Mouse (Mus musculus) B cell, adult 2 months (primary cell): ENCODE results near the gene Ccni.
A peak's percentile ranks its signal among the peaks of the same experiment; 100 is the strongest.

Experiments
- DNase-seq, 2 experiments: peaks; one replicate each; pipeline ENCODE4 v3.0.0; 2022

The Ccni gene

DNA sequence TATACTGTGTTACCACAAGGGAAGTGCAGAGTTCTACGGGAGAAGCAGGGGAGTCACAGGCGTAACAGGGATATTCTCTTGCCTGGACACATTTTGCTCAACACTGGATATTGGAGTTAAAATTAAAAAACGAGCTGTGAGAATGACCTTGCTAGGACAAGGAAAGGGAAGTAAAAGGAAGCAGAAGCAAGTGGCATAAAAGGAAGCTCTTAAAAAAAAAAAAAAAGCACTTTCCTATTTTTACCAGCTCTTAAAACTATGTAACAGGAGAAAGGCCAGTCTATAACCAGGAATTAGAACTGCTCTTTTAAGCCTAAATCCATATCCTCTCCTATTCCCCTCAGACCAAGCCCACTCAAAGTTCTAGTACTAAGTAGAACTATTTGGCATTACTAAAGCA lies 8.1 kb downstream of the Ccni start:
- DNase-seq, result no peak

DNA sequence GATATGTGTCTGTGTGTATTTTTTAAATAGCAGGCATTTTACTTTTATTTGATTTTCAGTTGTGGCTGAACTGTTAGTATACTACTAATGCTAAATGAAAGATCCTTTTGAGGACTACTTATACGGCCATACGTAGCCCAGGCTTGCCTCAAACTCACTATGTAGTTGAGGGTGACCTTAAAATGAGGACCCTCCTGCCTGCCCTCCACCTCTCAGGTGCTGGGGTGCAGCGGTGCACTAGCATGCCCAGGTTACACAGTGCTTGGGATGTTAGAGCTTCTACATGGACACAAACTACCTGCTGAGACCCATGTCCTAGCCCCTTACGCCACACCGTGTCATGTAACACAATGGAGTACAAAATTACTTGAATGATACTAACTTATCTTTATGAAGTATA lies 15.9 kb downstream of the Ccni start:
- DNase-seq, result no peak

DNA sequence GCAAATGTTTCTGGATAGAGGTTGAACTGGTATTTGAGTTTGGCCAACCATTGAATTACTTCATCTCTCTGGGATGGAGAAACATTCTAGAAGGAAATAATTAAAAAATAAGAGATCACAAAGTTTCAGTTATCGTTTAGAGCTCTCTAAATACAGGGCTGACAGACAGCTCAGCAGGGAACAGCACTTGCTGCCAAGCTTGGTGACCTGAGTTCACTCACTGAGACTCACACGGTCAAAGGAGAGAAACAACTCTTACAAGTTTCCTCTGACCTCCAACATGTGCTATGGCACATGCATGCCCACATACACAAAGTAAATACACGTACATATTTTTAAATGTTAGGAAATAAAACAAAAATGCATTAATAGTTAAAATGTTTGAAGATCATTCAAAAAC lies 16.7 kb downstream of the Ccni start:
- no peak for DNase-seq

- no peak for DNase-seq
These were observed 21.7 kb downstream of the Ccni start for GRCm38 (mm10) chr5:93184548-93184947.

GRCm38 (mm10) chr5:93183311-93183710 lies 23.0 kb downstream of the Ccni start:
- no peak for DNase-seq

DNA sequence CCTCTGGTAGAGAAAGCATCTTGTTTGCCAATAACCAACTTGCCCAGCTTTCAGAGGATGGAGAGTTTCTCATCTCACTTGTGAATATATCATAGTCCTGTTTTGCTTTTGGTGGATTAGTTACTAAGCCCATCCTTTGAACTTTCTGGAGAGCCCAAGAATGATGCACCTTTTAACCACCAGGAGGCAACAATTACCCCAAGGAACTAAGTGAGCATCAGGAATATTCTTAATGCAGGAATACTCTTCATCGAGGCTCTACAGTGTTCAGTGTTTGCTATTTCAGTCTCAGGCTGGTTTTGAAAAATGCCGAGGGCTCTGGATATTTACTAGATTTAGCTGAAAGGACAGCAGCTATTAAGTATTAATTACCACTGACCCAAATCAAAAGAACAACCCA lies 26.0 kb downstream of the Ccni start:
- DNase-seq, result peak; percentile 27

DNA sequence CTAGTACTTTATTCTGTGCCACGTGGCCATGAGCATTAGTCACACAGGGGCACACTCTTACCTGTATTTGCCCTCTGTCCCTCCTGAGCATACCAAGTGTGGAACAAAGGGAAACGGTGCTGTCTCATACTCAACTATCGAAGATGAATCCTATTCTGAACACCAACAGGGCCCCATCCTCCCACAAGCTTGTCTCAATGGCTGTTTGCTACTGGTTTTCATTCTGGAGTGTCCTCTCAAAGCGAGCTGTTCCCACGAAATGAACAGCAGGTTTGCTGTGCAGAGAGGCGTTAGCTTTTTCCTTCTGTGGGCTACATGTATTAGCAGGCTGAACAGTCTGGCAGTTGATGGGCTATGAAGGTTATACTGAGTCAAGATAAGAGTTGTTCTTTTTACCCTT lies 27.7 kb downstream of the Ccni start:
- no peak for DNase-seq

GRCm38 (mm10) chr5:93174675-93175074 lies 31.6 kb downstream of the Ccni start:
- no peak for DNase-seq

DNA sequence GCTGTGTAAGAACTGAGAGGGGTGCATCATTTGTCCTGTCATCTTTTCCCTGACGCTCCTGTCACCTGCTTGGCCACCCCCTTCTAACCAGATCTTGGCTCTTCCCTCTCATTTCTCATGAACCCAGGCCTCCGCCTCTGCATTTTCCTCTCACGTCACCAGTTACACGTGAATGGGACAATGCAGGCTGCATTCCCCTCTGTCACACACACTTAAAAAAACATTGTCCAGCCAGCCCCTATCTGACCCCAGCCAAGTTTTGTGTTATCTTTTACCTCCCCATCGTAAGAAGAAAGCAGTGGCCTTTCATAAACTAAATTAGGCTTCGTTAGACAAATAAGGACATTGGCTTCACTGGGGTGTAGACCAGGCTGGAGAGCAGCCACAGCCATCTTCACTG lies 33.8 kb downstream of the Ccni start:
- no peak for DNase-seq

DNA sequence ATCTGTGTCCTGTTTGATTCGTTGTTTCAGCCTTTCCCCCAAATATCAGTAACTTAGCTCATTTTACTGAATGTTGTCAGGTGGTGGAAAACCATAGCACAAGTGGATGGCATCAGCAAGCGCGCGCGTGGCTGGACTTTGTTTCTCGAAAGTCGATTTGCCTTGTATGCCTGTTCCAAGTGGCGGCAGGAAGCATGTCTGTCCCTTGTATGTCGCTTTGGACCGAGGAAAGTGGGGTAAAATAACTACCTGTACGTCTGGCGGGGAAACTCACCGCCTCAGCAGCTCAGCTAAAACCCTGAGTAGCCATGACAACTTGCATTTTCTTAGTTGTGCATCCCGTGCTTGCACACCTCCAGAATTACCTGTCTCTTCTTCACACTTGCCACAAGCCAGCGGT lies 34.9 kb downstream of the Ccni start:
- DNase-seq, result no peak

- DNase-seq, result no peak
These were observed 37.6 kb downstream of the Ccni start for GRCm38 (mm10) chr5:93168654-93169053.

DNA sequence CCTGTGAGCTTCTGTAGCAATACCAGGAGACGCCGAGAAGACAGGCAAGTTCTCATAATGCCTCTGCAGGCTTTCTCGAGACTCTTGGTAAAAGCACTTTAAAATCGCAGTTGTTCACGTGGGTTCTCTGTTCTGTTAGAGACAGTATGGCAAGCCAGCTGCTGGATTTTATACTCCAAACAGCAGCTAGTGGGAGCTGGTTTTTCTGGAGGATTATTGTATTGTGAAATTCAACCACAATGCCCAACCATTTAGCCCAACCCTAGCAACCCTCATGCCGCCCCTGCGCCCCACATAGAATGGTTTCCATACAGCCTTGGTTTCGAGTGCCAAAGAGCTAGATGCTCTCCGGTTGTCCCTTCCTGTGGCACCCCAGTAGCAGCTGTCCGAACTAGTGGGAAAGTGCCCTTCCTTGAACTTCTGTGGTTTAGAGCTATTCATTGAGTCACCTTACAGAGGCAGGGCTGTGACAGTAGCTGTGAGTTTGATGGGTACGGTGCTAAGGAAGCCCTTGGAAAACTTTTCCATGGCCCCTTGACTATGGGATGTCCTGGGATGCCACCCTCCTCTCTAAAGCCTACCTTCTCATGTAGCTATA lies 38.3 kb downstream of the Ccni start:
- DNase-seq, result no peak

DNA sequence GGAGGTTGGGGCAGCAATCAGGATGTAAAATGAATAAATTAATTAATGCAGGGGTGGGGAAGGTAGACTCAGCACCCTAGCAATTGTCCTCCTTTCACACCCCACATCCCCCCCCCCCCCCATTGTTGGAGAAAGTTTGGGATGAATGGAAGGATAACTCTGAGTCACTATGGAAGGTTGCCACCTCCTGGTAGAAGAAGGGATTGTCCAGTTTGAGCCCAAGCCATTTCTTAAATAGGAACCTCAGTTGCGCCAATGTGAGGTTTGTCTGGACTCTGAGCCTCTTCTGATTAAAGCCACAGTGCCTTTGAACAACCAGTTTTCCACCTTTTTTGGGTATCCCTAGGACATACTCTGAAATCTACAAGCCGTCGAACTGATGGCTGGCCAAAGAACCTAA lies 42.8 kb downstream of the Ccni start:
- peak; percentile 48 to 52 for DNase-seq

DNA sequence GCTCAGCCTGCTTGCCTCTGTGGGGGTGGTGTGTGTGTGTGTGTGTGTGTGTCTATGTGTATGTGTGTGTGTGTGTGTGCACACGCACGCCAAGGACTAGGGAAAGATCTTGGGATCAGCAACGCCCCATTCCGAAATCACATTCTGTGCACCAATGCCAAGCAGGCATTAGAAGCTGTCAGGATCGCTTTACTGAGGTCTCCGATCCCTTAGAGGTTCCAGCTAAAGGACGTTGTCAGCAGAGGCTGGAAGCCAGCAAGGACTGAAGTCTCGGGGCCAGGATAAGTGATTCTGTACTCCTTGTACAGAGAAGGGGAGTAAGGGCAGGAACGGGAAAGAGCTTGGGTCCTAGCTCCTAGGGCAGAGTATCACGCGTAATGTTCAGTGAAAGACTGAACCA lies 51.9 kb downstream of the Ccni start:
- DNase-seq, result no peak

DNA sequence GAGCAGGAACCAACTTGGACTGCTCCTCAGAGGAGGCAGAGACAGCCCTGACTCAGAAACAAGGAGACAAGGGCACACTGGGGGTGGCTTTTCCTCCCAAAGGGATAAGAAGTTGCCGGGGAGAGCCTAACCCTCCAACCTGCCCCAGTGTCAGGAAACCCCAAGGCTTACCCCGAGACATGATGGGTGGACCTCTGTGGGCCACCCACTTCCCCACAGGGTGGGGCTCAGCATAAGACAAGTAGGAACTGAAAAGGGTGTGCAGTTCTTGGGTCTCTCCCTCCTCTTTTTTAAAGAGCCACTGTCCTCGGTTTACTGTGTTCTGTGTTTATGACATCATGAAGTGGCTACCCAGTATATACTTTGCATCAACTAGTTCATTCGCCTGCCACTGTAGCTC lies 53.8 kb downstream of the Ccni start:
- peak; percentile 54 to 56 for DNase-seq

- peak in 1 of 2 experiments; percentile 15 for DNase-seq
These were observed 54.3 kb downstream of the Ccni start for GRCm38 (mm10) chr5:93151985-93152384.

DNA sequence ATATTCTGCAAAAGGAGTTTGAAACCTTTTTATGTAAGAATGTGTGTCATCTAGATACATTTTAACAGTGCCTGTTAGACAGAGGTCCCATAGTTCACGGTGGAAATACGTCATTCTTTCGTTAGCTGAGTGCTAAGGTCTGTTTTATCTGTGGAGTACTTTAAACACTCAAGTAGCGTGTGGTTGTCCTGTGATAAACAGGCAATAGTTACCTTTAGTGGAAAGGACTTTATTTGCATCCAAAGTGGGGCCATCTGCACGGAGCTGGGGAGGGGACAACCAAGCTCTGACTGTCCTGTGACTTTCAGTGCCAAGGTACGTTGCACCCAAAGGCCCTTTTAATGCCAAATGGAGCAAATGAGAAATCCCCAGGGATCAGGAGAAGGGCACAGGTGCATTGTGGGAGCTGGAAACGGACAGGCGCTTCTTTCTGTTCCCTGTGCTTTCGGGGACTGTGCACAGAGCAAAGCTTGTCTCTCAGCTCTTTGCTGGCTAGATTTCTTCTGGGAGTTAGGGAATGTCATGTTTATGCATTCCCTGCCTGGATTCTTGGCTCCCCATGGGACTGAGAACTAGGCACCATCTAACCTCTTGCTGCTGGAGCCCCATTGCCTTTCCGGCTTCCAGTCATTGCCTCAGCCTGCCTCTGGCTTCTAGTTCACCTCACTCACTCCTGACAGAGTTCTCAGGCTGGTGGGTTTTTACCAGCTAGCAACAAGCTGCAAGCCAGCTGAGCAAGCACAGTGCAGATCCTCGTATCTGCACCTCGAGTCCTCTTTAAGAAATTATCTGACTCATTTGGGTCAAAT lies 56.1 kb downstream of the Ccni start:
- DNase-seq, result no peak

GRCm38 (mm10) chr5:93145504-93145903 lies 60.8 kb downstream of the Ccni start:
- no peak for DNase-seq

DNA sequence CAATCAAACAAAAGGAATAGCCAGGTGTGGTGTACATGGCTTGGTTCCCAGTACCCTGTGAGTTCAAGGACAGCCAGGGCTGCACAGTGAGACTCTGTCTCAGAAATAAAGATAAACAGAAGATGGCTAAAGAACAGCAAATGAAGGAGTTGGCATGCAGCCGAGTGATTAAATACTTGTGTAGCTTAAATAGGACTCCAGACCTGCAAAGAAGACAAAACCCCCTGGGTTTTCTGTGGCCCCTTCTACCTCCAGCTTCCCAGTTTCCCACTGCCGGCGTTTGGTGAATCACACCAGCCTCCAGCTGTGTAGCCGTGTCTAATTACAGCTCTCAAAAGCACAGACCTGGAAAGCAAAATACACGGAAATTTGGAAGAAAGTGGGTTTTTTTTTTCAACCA lies 61.4 kb downstream of the Ccni start:
- no peak for DNase-seq

DNA sequence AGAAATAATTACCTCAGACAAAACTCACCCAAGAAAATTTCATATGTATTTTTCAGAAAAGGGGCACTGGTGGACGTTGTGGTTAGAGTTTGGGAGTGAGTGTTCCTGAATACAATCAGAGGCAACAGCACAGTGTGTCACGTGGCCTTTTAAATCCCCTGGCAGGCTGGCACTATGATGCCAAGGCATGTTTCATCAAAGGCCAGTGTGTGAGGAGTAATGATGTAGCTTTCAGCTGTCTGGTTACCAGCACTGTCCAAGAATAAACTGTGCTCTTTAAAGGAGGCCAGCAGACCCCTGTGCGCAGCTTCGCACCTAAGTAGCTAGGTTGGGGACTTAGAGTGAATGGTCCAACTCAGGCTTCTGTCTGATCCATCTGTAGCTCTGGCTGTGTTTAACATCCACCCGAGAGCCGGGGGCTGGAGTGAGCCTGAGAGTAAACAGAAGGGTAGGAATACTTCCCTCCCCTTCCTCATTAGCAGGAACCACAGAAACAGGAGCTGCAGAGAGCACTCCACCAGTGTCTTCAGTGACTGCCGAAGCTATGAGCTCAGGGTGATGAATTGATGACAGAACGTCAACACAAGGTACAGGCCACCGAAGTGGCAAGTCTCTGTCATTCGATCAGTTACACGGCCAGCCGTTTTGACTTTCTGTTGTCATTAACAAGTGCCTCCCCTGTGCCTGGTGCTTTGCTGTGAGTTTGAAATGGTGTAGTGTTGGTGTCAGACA lies 62.8 kb downstream of the Ccni start:
- DNase-seq, result no peak

GRCm38 (mm10) chr5:93140747-93141146 lies 65.5 kb downstream of the Ccni start:
- no peak for DNase-seq

- DNase-seq, result no peak
These were observed 66.9 kb downstream of the Ccni start for GRCm38 (mm10) chr5:93139350-93139749.

DNA sequence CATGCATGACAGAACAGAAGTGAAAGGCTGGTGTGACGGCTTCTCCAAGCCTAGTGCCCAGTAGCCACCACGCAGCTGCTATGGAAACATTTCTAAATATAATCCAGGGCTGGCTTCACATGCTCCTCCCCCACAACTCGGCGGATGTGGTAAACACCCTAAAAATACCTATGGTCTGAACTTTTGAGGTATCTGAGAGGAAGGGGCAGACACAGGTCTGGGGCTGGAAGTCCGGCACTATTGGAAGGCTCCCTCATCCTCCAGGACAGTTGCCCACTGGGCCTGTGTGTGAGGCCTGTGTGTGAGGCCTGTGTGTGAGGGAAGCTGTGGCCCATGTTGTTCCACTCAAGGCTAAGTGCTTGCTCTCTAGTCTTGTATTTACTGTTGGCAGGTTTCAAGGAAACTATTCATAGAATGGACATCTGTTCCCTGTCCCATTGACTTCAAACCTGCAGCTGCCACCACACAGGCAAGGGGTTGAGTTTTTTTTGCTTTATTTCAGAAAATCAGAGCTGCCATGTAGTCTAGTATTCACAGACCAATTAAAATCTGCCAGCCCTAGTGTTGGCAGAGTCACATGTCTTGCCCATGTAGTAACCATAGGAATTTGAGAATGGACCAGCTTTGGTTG lies 69.2 kb downstream of the Ccni start:
- DNase-seq, result peak; percentile 82
